Mouse (Mus musculus) MEL (cell line): Measurements from ENCODE around the gene Vgll4. TPM values are rescaled to one million over a fixed set of nuclear protein-coding genes. Genes with fewer than 3 reads are reported as not detected.

ENCODE experiments used
- DNase-seq: peaks from one replicate; pipeline ENCODE4 v3.0.0; 2011; ENCODE audit warnings: low read depth, low spot score
- H3K27ac ChIP-seq: 2 replicates; pipeline ENCODE4 v1.5.1; 2012; ENCODE audit warnings: low read depth, mild to moderate bottlenecking, control low read depth, low read length, moderate library complexity; ENCODE audit not compliant: control insufficient read depth
- H3K27me3 ChIP-seq, 2 experiments: fragments of 150-350 bp in 1 of 2; sonication (generic) in 1 of 2; 2 replicates each; pipeline ENCODE4 v1.6.1; 2012; ENCODE audit warnings: low read length in 2 of 2, mild to moderate bottlenecking in 2 of 2, improper control_type of control experiment in 1 of 2, moderate library complexity in 1 of 2; ENCODE audit not compliant: insufficient read depth in 2 of 2, control insufficient read depth in 1 of 2
- H3K36me3 ChIP-seq, 2 experiments: 2 replicates each; pipeline ENCODE4 v1.6.1; 2012 to 2014; ENCODE audit warnings: low read length in 2 of 2, improper control_type of control experiment in 1 of 2, inconsistent platforms in 1 of 2, mild to moderate bottlenecking in 1 of 2; ENCODE audit not compliant: insufficient read depth in 2 of 2, control insufficient read depth in 1 of 2
- H3K4me1 ChIP-seq, 2 experiments: fragments of 150-350 bp in 1 of 2; sonication (generic) in 1 of 2; 2 replicates each; pipeline ENCODE4 v1.6.1; 2012; ENCODE audit warnings: low read length in 2 of 2, improper control_type of control experiment in 1 of 2, mild to moderate bottlenecking in 1 of 2; ENCODE audit not compliant: insufficient read depth in 2 of 2, control insufficient read depth in 1 of 2
- H3K4me3 ChIP-seq, 2 experiments: fragments of 150-350 bp in 1 of 2; sonication (generic) in 1 of 2; 2 replicates each; pipeline ENCODE4 v1.5.1; 2012; ENCODE audit warnings: low read depth in 2 of 2, low read length in 2 of 2, mild to moderate bottlenecking in 2 of 2, moderate library complexity in 2 of 2, control low read depth in 1 of 2, improper control_type of control experiment in 1 of 2; ENCODE audit not compliant: control insufficient read depth in 1 of 2, insufficient read depth in 1 of 2
- H3K79me2 ChIP-seq: 2 replicates; pipeline ENCODE4 v1.6.1; 2012; ENCODE audit warnings: mild to moderate bottlenecking, low read length, moderate library complexity; ENCODE audit not compliant: control insufficient read depth, poor library complexity, insufficient read depth
- H3K9ac ChIP-seq: 2 replicates; pipeline ENCODE4 v1.6.1; 2012; ENCODE audit warnings: low read depth, mild to moderate bottlenecking, control low read depth, low read length, moderate library complexity; ENCODE audit not compliant: control insufficient read depth, poor library complexity, severe bottlenecking
- H3K9me3 ChIP-seq: fragments of 150-350 bp; sonication (generic); replicated peaks from 2 replicates; pipeline ENCODE4 v1.6.1; 2012; ENCODE audit warnings: mild to moderate bottlenecking, low read length, improper control_type of control experiment, moderate library complexity; ENCODE audit not compliant: insufficient read depth
- CHD1 ChIP-seq: IDR thresholded peaks from 2 replicates; pipeline ENCODE4 v1.6.1; 2012; ENCODE audit warnings: low read depth, mild to moderate bottlenecking, inconsistent platforms, low read length, improper control_type of control experiment
- CHD2 ChIP-seq: IDR thresholded peaks from 2 replicates; pipeline ENCODE4 v1.6.1; 2011; ENCODE audit warnings: low read length, improper control_type of control experiment
- CTCF ChIP-seq, 3 experiments: IDR thresholded peaks in 2 of 3; conservative IDR thresholded peaks in 1 of 3; 2 replicates each; pipeline ENCODE4 v1.5.1; 2011 to 2012; ENCODE audit warnings: low read length in 3 of 3, low read depth in 2 of 3, mild to moderate bottlenecking in 2 of 3, improper control_type of control experiment in 1 of 3, inconsistent platforms in 1 of 3, mixed read lengths in 1 of 3, moderate library complexity in 1 of 3; ENCODE audit not compliant: control insufficient read depth in 1 of 3, insufficient read depth in 1 of 3, poor library complexity in 1 of 3, severe bottlenecking in 1 of 3
- E2F4 ChIP-seq: IDR thresholded peaks from 2 replicates; pipeline ENCODE4 v1.6.1; 2011; ENCODE audit warnings: low read depth, low read length, improper control_type of control experiment, borderline replicate concordance
- ELF1 ChIP-seq: IDR thresholded peaks from 2 replicates; pipeline ENCODE4 v1.6.1; 2014; ENCODE audit warnings: low read depth, mild to moderate bottlenecking, inconsistent platforms, low read length, improper control_type of control experiment, moderate library complexity
- EP300 ChIP-seq, 2 experiments: IDR thresholded peaks; 2 replicates each; pipeline ENCODE4 v1.6.1; 2011; ENCODE audit warnings: improper control_type of control experiment in 2 of 2, low read length in 2 of 2, low read depth in 1 of 2, mild to moderate bottlenecking in 1 of 2
- ETS1 ChIP-seq: IDR thresholded peaks from 2 replicates; pipeline ENCODE4 v1.6.1; 2012; ENCODE audit warnings: low read depth, mild to moderate bottlenecking, inconsistent platforms, low read length, improper control_type of control experiment, moderate library complexity
- GABPA ChIP-seq: IDR thresholded peaks from 2 replicates; pipeline ENCODE4 v1.6.1; 2012; ENCODE audit warnings: low read depth, mild to moderate bottlenecking, inconsistent platforms, low read length, improper control_type of control experiment, moderate library complexity
- JUND ChIP-seq: IDR thresholded peaks from 2 replicates; pipeline ENCODE4 v1.6.1; 2011; ENCODE audit warnings: low read depth, mild to moderate bottlenecking, improper control_type of control experiment, low read length
- MAFK ChIP-seq: IDR thresholded peaks from 2 replicates; pipeline ENCODE4 v1.6.1; 2011; ENCODE audit warnings: low read depth, mild to moderate bottlenecking, low read length, improper control_type of control experiment, borderline replicate concordance
- MAX ChIP-seq: IDR thresholded peaks from 2 replicates; pipeline ENCODE4 v1.6.1; 2011; ENCODE audit warnings: low read length, improper control_type of control experiment
- MAZ ChIP-seq: IDR thresholded peaks from 2 replicates; pipeline ENCODE4 v1.6.1; 2012; ENCODE audit warnings: low read depth, mild to moderate bottlenecking, inconsistent platforms, low read length, improper control_type of control experiment
- MYB ChIP-seq: IDR thresholded peaks from 2 replicates; pipeline ENCODE4 v1.6.1; 2011; ENCODE audit warnings: mild to moderate bottlenecking, low read depth, low read length, improper control_type of control experiment
- NELFE ChIP-seq: IDR thresholded peaks from 2 replicates; pipeline ENCODE4 v1.6.1; 2011; ENCODE audit warnings: low read depth, low read length, improper control_type of control experiment
- NRF1 ChIP-seq: IDR thresholded peaks from 2 replicates; pipeline ENCODE4 v1.6.1; 2014; ENCODE audit warnings: low read depth, mild to moderate bottlenecking, inconsistent platforms, low read length, improper control_type of control experiment, moderate library complexity; ENCODE audit not compliant: poor library complexity, insufficient read depth, severe bottlenecking
- POLR2AphosphoS2 ChIP-seq: IDR thresholded peaks from 2 replicates; pipeline ENCODE4 v1.6.1; 2011; ENCODE audit warnings: low read length, improper control_type of control experiment
- POLR2AphosphoS5 ChIP-seq: IDR thresholded peaks from 2 replicates; pipeline ENCODE4 v1.6.1; 2012; ENCODE audit warnings: low read depth, borderline replicate concordance, mild to moderate bottlenecking, inconsistent platforms, low read length, moderate library complexity, mixed read lengths
- RAD21 ChIP-seq: IDR thresholded peaks from 2 replicates; pipeline ENCODE4 v1.6.1; 2011; ENCODE audit warnings: mild to moderate bottlenecking, low read depth, low read length, improper control_type of control experiment
- SIN3A ChIP-seq: IDR thresholded peaks from 2 replicates; pipeline ENCODE4 v1.6.1; 2012; ENCODE audit warnings: low read length, improper control_type of control experiment, inconsistent platforms
- TAL1 ChIP-seq: IDR thresholded peaks from 2 replicates; pipeline ENCODE4 v1.6.1; 2012; ENCODE audit warnings: mild to moderate bottlenecking, inconsistent platforms, low read length, moderate library complexity, mixed read lengths
- TCF12 ChIP-seq: IDR thresholded peaks from 2 replicates; pipeline ENCODE4 v1.6.1; 2014; ENCODE audit warnings: low read depth, mild to moderate bottlenecking, inconsistent platforms, low read length, improper control_type of control experiment, moderate library complexity
- UBTF ChIP-seq: IDR thresholded peaks from 2 replicates; pipeline ENCODE4 v1.6.1; 2012; ENCODE audit warnings: low read depth, mild to moderate bottlenecking, inconsistent platforms, low read length, improper control_type of control experiment, moderate library complexity, borderline replicate concordance; ENCODE audit not compliant: insufficient read depth
- USF2 ChIP-seq, 2 experiments: IDR thresholded peaks; 2 replicates each; pipeline ENCODE4 v1.6.1; 2011 to 2012; ENCODE audit warnings: improper control_type of control experiment in 2 of 2, low read length in 2 of 2, borderline replicate concordance in 1 of 2, inconsistent platforms in 1 of 2, low read depth in 1 of 2, mild to moderate bottlenecking in 1 of 2; ENCODE audit not compliant: insufficient read depth in 1 of 2
- ZC3H11A ChIP-seq: IDR thresholded peaks from 2 replicates; pipeline ENCODE4 v1.6.1; 2012; ENCODE audit warnings: low read depth, mild to moderate bottlenecking, inconsistent platforms, low read length, improper control_type of control experiment
- ZKSCAN1 ChIP-seq: IDR thresholded peaks from 2 replicates; pipeline ENCODE4 v1.6.1; 2012; ENCODE audit warnings: low read depth, mild to moderate bottlenecking, inconsistent platforms, low read length, improper control_type of control experiment, moderate library complexity
- ZNF384 ChIP-seq: IDR thresholded peaks from 2 replicates; pipeline ENCODE4 v1.6.1; 2012; ENCODE audit warnings: low read depth, mild to moderate bottlenecking, inconsistent platforms, low read length, improper control_type of control experiment
- polyA plus RNA-seq, 2 experiments: library from polyadenylated mRNA; stranded (reverse) in 1 of 2; unstranded in 1 of 2; fragments of >175 nt in 1 of 2; fragments of >200 nt in 1 of 2; gene quantifications; 2 replicates each; pipeline versions ENCODE4 v1.2.1 to v1.2.4; 2012; ENCODE audit warnings: low replicate concordance in 2 of 2, low read depth in 1 of 2; ENCODE audit not compliant: insufficient read length in 2 of 2, insufficient read depth in 1 of 2, missing spikeins in 1 of 2
- total RNA-seq: library from RNA; depleted of rRNA; stranded (reverse); fragments of 300-350 nt; gene quantifications from 2 replicates; pipeline ENCODE4 v1.2.3, GENCODE M21; 2012

The Vgll4 gene
- total and polyA plus RNA-seq, 3 experiments = 18.1 to 21.5 TPM; not detected in 1

GRCm38 (mm10) chr6:114904818-114905217, 65.0 kb downstream of the Vgll4 start:
- Histone ChIP-seq H3K27me3 (no peaks in the 10 kb centered on the region), H3K36me3 (peaks cover 0 to 32% of the 10 kb centered on the region in 2 experiments; a peak in 2 of 4 replicates), H3K4me3 (no peak overlapping the region), H3K9me3 (no peaks in the 10 kb centered on the region), H3K27ac (no peak overlapping the region)
- DNase-seq = no peak
- TF ChIP-seq TAL1 (no peak), E2F4 (no peak), POLR2AphosphoS2 (no peak), CTCF (IDR thresholded peaks at IDR 0.05 in 2 of 3, conservative IDR thresholded peaks at IDR 0.05 in 1 of 3; ENCODE audit: control insufficient read depth in 1 of 3, insufficient read depth in 1 of 3, low read depth in 2 of 3, low read length in 3 of 3, poor library complexity in 1 of 3, severe bottlenecking in 1 of 3) (no peak), MAFK (no peak), ZKSCAN1 (no peak), JUND (no peak), GABPA (no peak), ETS1 (no peak), EP300 (IDR thresholded peaks at IDR 0.05; ENCODE audit: low read depth in 1 of 2, low read length in 2 of 2) (no peak), TCF12 (no peak), SIN3A (no peak), MYB (no peak), UBTF (no peak)
- TF ChIP-seq, all 39 proteins: peak for 0
- H3K79me2 ChIP-seq = peaks cover 7% of the 10 kb centered on the region; the same call in 1 of the 2 replicates
- no peak overlapping the region for H3K9ac ChIP-seq
- H3K4me1 ChIP-seq = peaks cover 24 to 25% of the 10 kb centered on the region in 2 experiments

- H3K9ac ChIP-seq = no peak overlapping the region
- H3K27me3 ChIP-seq = no peaks in the 10 kb centered on the region
- peaks cover 0 to 31% of the 10 kb centered on the region in 2 experiments; a peak in 2 of 4 replicates for H3K36me3 ChIP-seq
- H3K4me1 ChIP-seq = peaks cover 24 to 25% of the 10 kb centered on the region in 2 experiments
- TF ChIP-seq NRF1 (no peak), ETS1 (no peak), POLR2AphosphoS5 (no peak), RAD21 (no peak), TCF12 (no peak), CHD1 (no peak), MAX (no peak), ELF1 (no peak), USF2 (IDR thresholded peaks at IDR 0.05; ENCODE audit: borderline replicate concordance in 1 of 2, insufficient read depth in 1 of 2, low read depth in 1 of 2, low read length in 2 of 2) (no peak), ZC3H11A (no peak), NELFE (no peak), MAZ (no peak), ZNF384 (no peak), CHD2 (no peak), EP300 (IDR thresholded peaks at IDR 0.05; ENCODE audit: low read depth in 1 of 2, low read length in 2 of 2) (no peak)
- TF ChIP-seq, all 39 proteins: peak for 0
- Histone ChIP-seq H3K27ac (no peak overlapping the region), H3K79me2 (peaks cover 7% of the 10 kb centered on the region; the same call in 1 of the 2 replicates), H3K4me3 (no peak overlapping the region), H3K9me3 (no peaks in the 10 kb centered on the region)
- no peak for DNase-seq
Observed at GRCm38 (mm10) chr6:114904233-114904632, 65.6 kb downstream of the Vgll4 start.
